9 mouse cellular contexts compared by ENCODE assay signal in genomic region chr15:78835200-78836085, GRCm38 (mm10). TPM values are rescaled to one million over a fixed set of nuclear protein-coding genes. Genes with fewer than 3 reads are reported as not detected.
A peak's percentile ranks its signal among the peaks of the same experiment; 100 is the strongest.
DNase-seq lines count a peak whose midpoint lies in the region; ATAC-seq lines count a peak whose summit lies in the region.
"Had no signal": no experiment of that assay in that cellular context is flagged by ENCODE, and none has a peak within 500 bp of the region (broad histone marks: within the 10 kb centered on the region; RNA-seq: fewer than 3 reads in every experiment).

No protein-coding gene starts in this region.

- no peak overlapping the region; the same call in 1 of the 2 replicates for H3K4me2 ChIP-seq in liver, embryonic 15.5 days

- H3K36me3 ChIP-seq in liver, embryonic 15.5 days (replicated peaks): no peaks in the 10 kb centered on the region

- no peak overlapping the region for H3K9ac ChIP-seq in liver, embryonic 15.5 days

- H3K4me1 ChIP-seq in liver, embryonic 15.5 days (replicated peaks): peaks cover 60% of the 10 kb centered on the region

- H3K4me3 ChIP-seq in liver, embryonic 15.5 days (replicated peaks): no peak overlapping the region

- no peaks in the 10 kb centered on the region for H3K9me3 ChIP-seq in liver, embryonic 15.5 days (replicated peaks)

- peak overlapping the region; percentile 53 for H3K27ac ChIP-seq in liver, embryonic 15.5 days (replicated peaks)

- peaks cover 10% of the 10 kb centered on the region for H3K27me3 ChIP-seq in liver, embryonic 15.5 days

- peak; percentile 61 to 74 for DNase-seq in adrenal gland, adult (ENCODE audit: inconsistent age in 2 of 2, low spot score in 1 of 2)
- no peak for DNase-seq in adrenal gland, adult 8-10 months
- peak; percentile 58 for DNase-seq in c-Kit-positive CD71-positive TER-119-negative erythroid progenitor cells, embryonic 14.5 days (ENCODE audit: low read depth)
- DNase-seq in gastrocnemius, postnatal 25 days: peak; percentile 59
- peak; percentile 75 to 87 for DNase-seq in natural killer cell, adult 2 months (ENCODE audit: low spot score in 2 of 2)

- 11% methylated on average over 12 of the region's 12 CpGs for WGBS in liver, embryonic 15.5 days (ENCODE audit: insufficient replicate concordance)

- ATAC-seq in inflammation-experienced regulatory T-cells, adult 6 months: peak; percentile 90
- ATAC-seq in liver, embryonic 15.5 days (ENCODE audit: insufficient read depth): 0 out of 2 replicates have a peak, but pooled peaks have one; percentile 5
- no peak for ATAC-seq in erythroid progenitor cell, adult 5-6 weeks (replicated peaks; ENCODE audit: low FRiP score, poor library complexity, severe bottlenecking)

RNA-seq across cellular contexts. Expression of gene Cdc42ep1, which starts 7.0 kb away (rescaled TPM):
- total RNA-seq in adrenal gland, adult 8-10 months (2022): 10 to 100 TPM; 41.2 to 85.0 (median 65.8) TPM
- total RNA-seq in gastrocnemius, postnatal 25 days (2021): 10 to 100 TPM in 1 of 2 experiments, 1 to 10 TPM in 1; 9.3 to 10.5 TPM
- polyA plus RNA-seq in inflammation-experienced regulatory T-cells, adult 6 months (2017; shearing (Covaris generic)): not detected
- 13.0 and 15.2 TPM in 2 replicates for polyA plus RNA-seq in liver, embryonic 15.5 days (2015; fragmentation: Nextera tagmentation; extraction: Ambion mirVana)
- total RNA-seq in erythroid progenitor cell, adult 5-6 weeks (2015; ENCODE audit: low replicate concordance): not detected in 2 replicates
- not detected in 2 replicates for total RNA-seq in erythroid progenitor cell, adult 5-6 weeks (2017; ENCODE audit: low replicate concordance)

RNA-seq across cellular contexts. Expression of gene Lgals2, which starts 19.9 kb away (rescaled TPM):
- not detected for total RNA-seq in adrenal gland, adult 8-10 months (2022)
- total RNA-seq in gastrocnemius, postnatal 25 days (2021): not detected
- polyA plus RNA-seq in inflammation-experienced regulatory T-cells, adult 6 months (2017; shearing (Covaris generic)): not detected
- polyA plus RNA-seq in liver, embryonic 15.5 days (2015; fragmentation: Nextera tagmentation; extraction: Ambion mirVana): 7.7 and 9.5 TPM in 2 replicates
- not detected in 2 replicates for total RNA-seq in erythroid progenitor cell, adult 5-6 weeks (2015; ENCODE audit: low replicate concordance)
- not detected in 2 replicates for total RNA-seq in erythroid progenitor cell, adult 5-6 weeks (2017; ENCODE audit: low replicate concordance)
- total RNA-seq: gastrocnemius, adult 8-10 months had no signal

RNA-seq across cellular contexts. Expression of gene Card10, which starts 32.6 kb away (rescaled TPM):
- 10 to 100 TPM in 1 of 4 experiments, 1 to 10 TPM in 3; 6.6 to 10.0 (median 8.1) TPM for total RNA-seq in adrenal gland, adult 8-10 months (2022)
- total RNA-seq in gastrocnemius, postnatal 25 days (2021): 1 to 10 TPM; 6.4 to 7.8 TPM
- under 1 TPM; 0.15 to 0.26 (median 0.19) TPM for polyA plus RNA-seq in inflammation-experienced regulatory T-cells, adult 6 months (2017; shearing (Covaris generic))
- 1.8 and 2.5 TPM in 2 replicates for polyA plus RNA-seq in liver, embryonic 15.5 days (2015; fragmentation: Nextera tagmentation; extraction: Ambion mirVana)
- total RNA-seq in erythroid progenitor cell, adult 5-6 weeks (2015; ENCODE audit: low replicate concordance): 0.42 and 0.72 TPM in 2 replicates
- not detected in 2 replicates for total RNA-seq in erythroid progenitor cell, adult 5-6 weeks (2017; ENCODE audit: low replicate concordance)

RNA-seq across cellular contexts. Expression of gene Gga1, which starts 41.5 kb away (rescaled TPM):
- 10 to 100 TPM; 57.9 to 79.2 (median 66.5) TPM for total RNA-seq in adrenal gland, adult 8-10 months (2022)
- 10 to 100 TPM; 33.5 to 34.2 TPM for total RNA-seq in gastrocnemius, postnatal 25 days (2021)
- polyA plus RNA-seq in inflammation-experienced regulatory T-cells, adult 6 months (2017; shearing (Covaris generic)): 10 to 100 TPM; 11.9 to 22.5 (median 16.1) TPM
- polyA plus RNA-seq in liver, embryonic 15.5 days (2015; fragmentation: Nextera tagmentation; extraction: Ambion mirVana): 21.4 and 23.6 TPM in 2 replicates
- total RNA-seq in erythroid progenitor cell, adult 5-6 weeks (2015; ENCODE audit: low replicate concordance): 22.0 and 25.2 TPM in 2 replicates
- 3.5 and 6.0 TPM in 2 replicates for total RNA-seq in erythroid progenitor cell, adult 5-6 weeks (2017; ENCODE audit: low replicate concordance)

Comparison
In these comparisons a context has a peak if more than half of its experiments do, and no peak if none do; other contexts are left out.
1. RNA of gene Cdc42ep1, which starts 7.0 kb away (total RNA-seq): 41.2 to 85.0 TPM in adrenal gland, adult 8-10 months and 9.3 to 10.5 TPM in gastrocnemius, postnatal 25 days; not detected in erythroid progenitor cell, adult 5-6 weeks; every median in the first group is over 4 times any median in the second.
2. RNA of gene Card10, which starts 32.6 kb away (total RNA-seq): 6.6 to 10.0 TPM in adrenal gland, adult 8-10 months and 6.4 to 7.8 TPM in gastrocnemius, postnatal 25 days; 0.42 to 0.72 TPM in erythroid progenitor cell, adult 5-6 weeks; every median in the first group is over 4 times any median in the second.